8 mouse cellular contexts compared by ENCODE assay signal in genomic region chr5:123251834-123252233, GRCm38 (mm10). TPM values are rescaled to one million over a fixed set of nuclear protein-coding genes. Genes with fewer than 3 reads are reported as not detected.
DNase-seq lines count a peak whose midpoint lies in the region; ATAC-seq lines count a peak whose summit lies in the region.

Gene Wdr66, plus strand, starts transcription at chr5:123252102.

- H3K27ac ChIP-seq in hindbrain, embryonic 13.5 days: no peak within 1 kb of the TSS
- H3K27ac ChIP-seq in lung, embryonic 16.5 days (ENCODE audit: low read length): no peak within 1 kb of the TSS

- H3K4me2 ChIP-seq in hindbrain, embryonic 13.5 days: peak within 1 kb of the TSS; percentile 55
- H3K4me2 ChIP-seq in lung, embryonic 16.5 days (ENCODE audit: low read depth, low read length): peak within 1 kb of the TSS; percentile 55

- no peaks in the 10 kb centered on the region for H3K9me3 ChIP-seq in hindbrain, embryonic 13.5 days
- no peaks in the 10 kb centered on the region for H3K9me3 ChIP-seq in lung, embryonic 16.5 days (ENCODE audit: control insufficient read depth, low read length)

- 3% methylated on average over 18 of the region's 18 CpGs for WGBS in hindbrain, embryonic 13.5 days
- 1% methylated on average over 18 of the region's 18 CpGs for WGBS in lung, embryonic 16.5 days

- peak; percentile 91 for ATAC-seq in hindbrain, embryonic 13.5 days (ENCODE audit: low FRiP score)
- ATAC-seq in lung, embryonic 16.5 days (ENCODE audit: low read depth): peak; percentile 93

- peaks cover 7% of the 10 kb centered on the region; the same call in 1 of the 2 replicates for H3K4me1 ChIP-seq in hindbrain, embryonic 13.5 days (replicated peaks)
- H3K4me1 ChIP-seq in lung, embryonic 16.5 days (replicated peaks; ENCODE audit: control insufficient read depth, insufficient read depth, low read length): peaks cover 7% of the 10 kb centered on the region; the same call in 1 of the 2 replicates

- peak; percentile 25 for DNase-seq in T-cell, adult 2 months (ENCODE audit: low spot score)
- peak; percentile 90 to 95 for DNase-seq in cerebellum, postnatal 4 days (ENCODE audit: low spot score in 2 of 2)
- peak; percentile 89 to 95 for DNase-seq in frontal cortex, postnatal 36 days (ENCODE audit: low spot score in 2 of 2)
- DNase-seq in layer of hippocampus, postnatal 14 days (ENCODE audit: low spot score in 2 of 2): peak; percentile 90 to 95
- peak; percentile 86 for DNase-seq in ovary, postnatal 36 days (ENCODE audit: low spot score)
- DNase-seq in thymus, postnatal 10 days (ENCODE audit: low spot score in 2 of 2): peak; percentile 28 to 58

- no peak within 1 kb of the TSS for H3K9ac ChIP-seq in hindbrain, embryonic 13.5 days
- no peak within 1 kb of the TSS for H3K9ac ChIP-seq in lung, embryonic 16.5 days (ENCODE audit: low read length)

- peaks cover 21% of the 10 kb centered on the region for H3K36me3 ChIP-seq in hindbrain, embryonic 13.5 days
- H3K36me3 ChIP-seq in lung, embryonic 16.5 days (ENCODE audit: control insufficient read depth, insufficient read depth, low read length): peaks cover 4% of the 10 kb centered on the region; the same call in 1 of the 2 replicates

- peaks cover 3% of the 10 kb centered on the region for H3K27me3 ChIP-seq in hindbrain, embryonic 13.5 days
- no peaks in the 10 kb centered on the region for H3K27me3 ChIP-seq in lung, embryonic 16.5 days (ENCODE audit: control insufficient read depth, insufficient read depth, low read depth, low read length)

- peak within 1 kb of the TSS; percentile 25 for H3K4me3 ChIP-seq in hindbrain, embryonic 13.5 days
- peak within 1 kb of the TSS; percentile 34 for H3K4me3 ChIP-seq in lung, embryonic 16.5 days (ENCODE audit: low read length)

RNA-seq across cellular contexts. Expression of gene Wdr66, which starts in this region (rescaled TPM):
- polyA plus RNA-seq in hindbrain, embryonic 13.5 days (2015; fragmentation: Nextera tagmentation; extraction: Ambion mirVana): 1.9 and 2.4 TPM in 2 replicates
- total RNA-seq in layer of hippocampus, postnatal 14 days (2021): 1 to 10 TPM; 3.7 to 5.4 TPM
- 1.3 and 1.5 TPM in 2 replicates for polyA plus RNA-seq in lung, embryonic 16.5 days (2015; fragmentation: Nextera tagmentation; extraction: Ambion mirVana)

Comparison
In these comparisons a context has a peak if more than half of its experiments do, and no peak if none do; other contexts are left out.
1. DNase-seq: peak in every context shown above with its lines; median percentile 92 in cerebellum, postnatal 4 days; 92 in layer of hippocampus, postnatal 14 days; 92 in frontal cortex, postnatal 36 days; 86 in ovary, postnatal 36 days; 43 in thymus, postnatal 10 days; 25 in T-cell, adult 2 months.